Mouse (Mus musculus) mesoderm, embryonic 11.5 days (tissue): Measurements from ENCODE around the gene Hephl1.

Source experiments
- DNase-seq: peaks from one replicate; pipeline ENCODE4 v3.0.0-alpha.2; 2012; ENCODE audit warnings: low read depth, low spot score

The Hephl1 gene

GRCm38 (mm10) chr9:15017791-15018755, 93.8 kb downstream of the Hephl1 start:
- no peak for DNase-seq

- peak; percentile 85 for DNase-seq
Measured at GRCm38 (mm10) chr9:15015223-15015956, 96.5 kb downstream of the Hephl1 start.

GRCm38 (mm10) chr9:15007566-15007965, 104.3 kb downstream of the Hephl1 start:
- no peak for DNase-seq

GRCm38 (mm10) chr9:15004298-15004685, 107.6 kb downstream of the Hephl1 start:
- DNase-seq, result no peak

- peak; percentile 51 for DNase-seq
Measured at GRCm38 (mm10) chr9:15003676-15004297, 108.1 kb downstream of the Hephl1 start.

- DNase-seq, result no peak
Measured at GRCm38 (mm10) chr9:15002995-15003613, 108.8 kb downstream of the Hephl1 start.
